Mouse (Mus musculus): Measurements from ENCODE around the gene Gabrp. TPM values are rescaled to one million over a fixed set of nuclear protein-coding genes. Genes with fewer than 3 reads are reported as not detected.

Gabrp gene
- polyA plus RNA-seq (2016; fragmentation: Nextera tagmentation; extraction: Ambion mirVana) = 0.06 and 0.26 TPM in 2 replicates

- Histone ChIP-seq H3K36me3 (no peaks in the 10 kb centered on the region), H3K4me2 (no peak within 1 kb of the TSS), H3K27ac (no peak within 1 kb of the TSS), H3K9me3 (replicated peaks) (no peaks in the 10 kb centered on the region), H3K27me3 (replicated peaks) (0 out of 2 replicates have a peak, but pooled peaks cover 2% of the 10 kb centered on the region), H3K9ac (no peak within 1 kb of the TSS), H3K4me1 (no peaks in the 10 kb centered on the region), H3K4me3 (no peak within 1 kb of the TSS)
- no peak for ATAC-seq
- WGBS (ENCODE audit: insufficient replicate concordance) = 42% methylated on average over 6 of the region's 6 CpGs
Measured at GRCm38 (mm10) chr11:33578859-33579258, at the start of gene Gabrp. Gene Gabrp (minus strand): TSS chr11:33578959.

- no peak for ATAC-seq
- H3K27me3 ChIP-seq (replicated peaks) = no peaks in the 10 kb centered on the region
- H3K4me1 ChIP-seq = no peaks in the 10 kb centered on the region
- no peaks in the 10 kb centered on the region for H3K36me3 ChIP-seq
- 58% methylated on average over 4 of the region's 4 CpGs for WGBS (ENCODE audit: insufficient replicate concordance)
- H3K4me2 ChIP-seq = no peak overlapping the region
- H3K4me3 ChIP-seq = no peak overlapping the region
- H3K9me3 ChIP-seq (replicated peaks) = no peaks in the 10 kb centered on the region
- H3K9ac ChIP-seq = no peak overlapping the region
- H3K27ac ChIP-seq = no peak overlapping the region
Measured at GRCm38 (mm10) chr11:33627136-33627742, 48.5 kb upstream of the Gabrp start.

- 8% methylated on average over 15 of the region's 15 CpGs for WGBS (ENCODE audit: insufficient replicate concordance)
- Histone ChIP-seq H3K4me3 (no peak overlapping the region), H3K27ac (no peak overlapping the region), H3K4me1 (no peaks in the 10 kb centered on the region), H3K4me2 (no peak overlapping the region), H3K9me3 (replicated peaks) (no peaks in the 10 kb centered on the region), H3K36me3 (no peaks in the 10 kb centered on the region), H3K9ac (no peak overlapping the region), H3K27me3 (replicated peaks) (no peaks in the 10 kb centered on the region; the same call in 1 of the 2 replicates)
- no peak for ATAC-seq
Measured at GRCm38 (mm10) chr11:33614218-33614617, 35.5 kb upstream of the Gabrp start.

GRCm38 (mm10) chr11:33607784-33608183 lies 29.0 kb upstream of the Gabrp start:
- Histone ChIP-seq H3K4me1 (no peaks in the 10 kb centered on the region), H3K27me3 (replicated peaks) (no peaks in the 10 kb centered on the region), H3K9ac (no peak overlapping the region), H3K4me2 (no peak overlapping the region), H3K9me3 (replicated peaks) (no peaks in the 10 kb centered on the region), H3K36me3 (no peaks in the 10 kb centered on the region), H3K4me3 (no peak overlapping the region), H3K27ac (no peak overlapping the region)
- 51% methylated on average over 3 of the region's 3 CpGs for WGBS (ENCODE audit: insufficient replicate concordance)
- ATAC-seq = no peak

GRCm38 (mm10) chr11:33603174-33603573 lies 24.4 kb upstream of the Gabrp start:
- Histone ChIP-seq H3K4me2 (no peak overlapping the region), H3K4me1 (no peaks in the 10 kb centered on the region), H3K27ac (no peak overlapping the region), H3K36me3 (no peaks in the 10 kb centered on the region), H3K4me3 (no peak overlapping the region), H3K9me3 (replicated peaks) (no peaks in the 10 kb centered on the region), H3K27me3 (replicated peaks) (no peaks in the 10 kb centered on the region), H3K9ac (no peak overlapping the region)
- WGBS (ENCODE audit: insufficient replicate concordance) = 67% methylated on average over 2 of the region's 2 CpGs
- no peak for ATAC-seq

GRCm38 (mm10) chr11:33598986-33599385 lies 20.2 kb upstream of the Gabrp start, which contains the start of gene D130052B06Rik:
Gene D130052B06Rik (plus strand): TSS chr11:33599302.
- no peak within 1 kb of the TSS for H3K9ac ChIP-seq
- no peak for ATAC-seq
- H3K4me3 ChIP-seq = no peak within 1 kb of the TSS
- H3K4me1 ChIP-seq = no peaks in the 10 kb centered on the region
- no peak within 1 kb of the TSS for H3K4me2 ChIP-seq
- WGBS (ENCODE audit: insufficient replicate concordance) = 58% methylated on average over 4 of the region's 4 CpGs
- no peaks in the 10 kb centered on the region for H3K27me3 ChIP-seq (replicated peaks)
- H3K27ac ChIP-seq = no peak within 1 kb of the TSS
- H3K9me3 ChIP-seq (replicated peaks) = no peaks in the 10 kb centered on the region
- H3K36me3 ChIP-seq = no peaks in the 10 kb centered on the region

- Histone ChIP-seq H3K4me2 (no peak overlapping the region), H3K27ac (no peak overlapping the region)
- WGBS (ENCODE audit: insufficient replicate concordance) = 55% methylated on average over 4 of the region's 4 CpGs
Measured at GRCm38 (mm10) chr11:33596655-33597054, 17.9 kb upstream of the Gabrp start.

GRCm38 (mm10) chr11:33592826-33593225 lies 14.1 kb upstream of the Gabrp start:
- 55% methylated on average over 4 of the region's 4 CpGs for WGBS (ENCODE audit: insufficient replicate concordance)
- Histone ChIP-seq H3K36me3 (no peaks in the 10 kb centered on the region), H3K4me1 (no peaks in the 10 kb centered on the region), H3K9ac (no peak overlapping the region), H3K4me3 (no peak overlapping the region), H3K9me3 (replicated peaks) (no peaks in the 10 kb centered on the region), H3K27ac (no peak overlapping the region), H3K27me3 (replicated peaks) (no peaks in the 10 kb centered on the region), H3K4me2 (no peak overlapping the region)
- no peak for ATAC-seq

More at GRCm38 (mm10) chr11:33596655-33597054, 17.9 kb upstream of the Gabrp start:
- H3K9ac ChIP-seq = no peak overlapping the region
- no peak for ATAC-seq
- no peaks in the 10 kb centered on the region for H3K27me3 ChIP-seq (replicated peaks)
- no peaks in the 10 kb centered on the region for H3K9me3 ChIP-seq (replicated peaks)
- H3K4me1 ChIP-seq = no peaks in the 10 kb centered on the region
- no peaks in the 10 kb centered on the region for H3K36me3 ChIP-seq
- no peak overlapping the region for H3K4me3 ChIP-seq

- no peak overlapping the region for H3K4me2 ChIP-seq
- H3K36me3 ChIP-seq = no peaks in the 10 kb centered on the region
- 71% methylated on average over 3 of the region's 3 CpGs for WGBS (ENCODE audit: insufficient replicate concordance)
- no peak overlapping the region for H3K27ac ChIP-seq
- no peak for ATAC-seq
- H3K4me1 ChIP-seq = no peaks in the 10 kb centered on the region
- no peaks in the 10 kb centered on the region for H3K27me3 ChIP-seq (replicated peaks)
- no peaks in the 10 kb centered on the region for H3K9me3 ChIP-seq (replicated peaks)
- no peak overlapping the region for H3K9ac ChIP-seq
- H3K4me3 ChIP-seq = no peak overlapping the region
Measured at GRCm38 (mm10) chr11:33590771-33591170, 12.0 kb upstream of the Gabrp start.

GRCm38 (mm10) chr11:33586614-33587013 lies 7.9 kb upstream of the Gabrp start:
- Histone ChIP-seq H3K4me2 (no peak overlapping the region), H3K4me3 (no peak overlapping the region), H3K9me3 (replicated peaks) (no peaks in the 10 kb centered on the region), H3K36me3 (no peaks in the 10 kb centered on the region), H3K9ac (no peak overlapping the region), H3K27ac (no peak overlapping the region), H3K4me1 (no peaks in the 10 kb centered on the region), H3K27me3 (replicated peaks) (no peaks in the 10 kb centered on the region)
- no peak for ATAC-seq
- WGBS (ENCODE audit: insufficient replicate concordance) = 57% methylated on average over 6 of the region's 6 CpGs

GRCm38 (mm10) chr11:33579621-33580020 lies 862 bp upstream of the Gabrp start:
- Histone ChIP-seq H3K27me3 (replicated peaks) (0 out of 2 replicates have a peak, but pooled peaks cover 2% of the 10 kb centered on the region), H3K4me2 (no peak overlapping the region), H3K9me3 (replicated peaks) (no peaks in the 10 kb centered on the region), H3K4me1 (no peaks in the 10 kb centered on the region), H3K27ac (no peak overlapping the region), H3K9ac (no peak overlapping the region), H3K36me3 (no peaks in the 10 kb centered on the region), H3K4me3 (no peak overlapping the region)
- ATAC-seq = no peak
- 32% methylated on average over 3 of the region's 3 CpGs for WGBS (ENCODE audit: insufficient replicate concordance)

- Histone ChIP-seq H3K27me3 (replicated peaks) (0 out of 2 replicates have a peak, but pooled peaks cover 2% of the 10 kb centered on the region), H3K4me1 (no peaks in the 10 kb centered on the region), H3K36me3 (no peaks in the 10 kb centered on the region), H3K4me2 (no peak overlapping the region), H3K9ac (no peak overlapping the region), H3K9me3 (replicated peaks) (no peaks in the 10 kb centered on the region), H3K27ac (no peak overlapping the region), H3K4me3 (no peak overlapping the region)
- WGBS (ENCODE audit: insufficient replicate concordance) = 53% methylated on average over 3 of the region's 3 CpGs
- no peak for ATAC-seq
Measured at GRCm38 (mm10) chr11:33574944-33575343, 3.8 kb downstream of the Gabrp start.

GRCm38 (mm10) chr11:33570413-33570812 lies 8.3 kb downstream of the Gabrp start:
- H3K27me3 ChIP-seq (replicated peaks) = no peaks in the 10 kb centered on the region

More at GRCm38 (mm10) chr11:33570413-33570812, 8.3 kb downstream of the Gabrp start:
- Histone ChIP-seq H3K9ac (no peak overlapping the region), H3K9me3 (replicated peaks) (no peaks in the 10 kb centered on the region), H3K4me1 (no peaks in the 10 kb centered on the region), H3K4me3 (no peak overlapping the region), H3K4me2 (no peak overlapping the region), H3K27ac (no peak overlapping the region), H3K36me3 (no peaks in the 10 kb centered on the region)
- no peak for ATAC-seq

Measured in liver, embryonic 12.5 days (tissue).